Comparison of ENCODE assay signal across 14 mouse cellular contexts in genomic region chr5:30106756-30107155, GRCm38 (mm10). TPM values are rescaled to one million over a fixed set of nuclear protein-coding genes. Genes with fewer than 3 reads are reported as not detected.
DNase-seq lines count a peak whose midpoint lies in the region; ATAC-seq lines count a peak whose summit lies in the region.
"Had no signal": no experiment of that assay in that cellular context is flagged by ENCODE, and none has a peak within 500 bp of the region (broad histone marks: within the 10 kb centered on the region; RNA-seq: fewer than 3 reads in every experiment).

No protein-coding gene starts in this region.

- 0 out of 2 replicates have a peak overlapping the region, but pooled peaks have one; percentile 4 for H3K4me2 ChIP-seq in kidney, embryonic 15.5 days
- H3K4me2 ChIP-seq in hindbrain, embryonic 11.5 days (replicated peaks; ENCODE audit: low read depth, low read length) = peak overlapping the region; percentile 95
- H3K4me2 ChIP-seq in midbrain, embryonic 14.5 days (ENCODE audit: low read length) = peak overlapping the region; percentile 96
- H3K4me2 ChIP-seq: liver, embryonic 15.5 days had no signal

- H3K9ac ChIP-seq in kidney, embryonic 15.5 days = no peak overlapping the region
- peak overlapping the region; percentile 86 for H3K9ac ChIP-seq in hindbrain, embryonic 11.5 days (ENCODE audit: low read depth, low read length)
- H3K9ac ChIP-seq in midbrain, embryonic 14.5 days (replicated peaks; ENCODE audit: low read length) = peak overlapping the region; percentile 78; the same call in 1 of the 2 replicates
- H3K9ac ChIP-seq: liver, embryonic 15.5 days had no signal

- WGBS in kidney, embryonic 15.5 days = 14% methylated on average over 2 of the region's 2 CpGs
- 9% methylated on average over 2 of the region's 2 CpGs for WGBS in embryonic facial prominence, embryonic 10.5 days
- 8% methylated on average over 2 of the region's 2 CpGs for WGBS in hindbrain, embryonic 11.5 days
- WGBS in midbrain, embryonic 14.5 days = 1% methylated on average over 2 of the region's 2 CpGs

- no peak overlapping the region for H3K4me3 ChIP-seq in kidney, embryonic 15.5 days (replicated peaks)
- H3K4me3 ChIP-seq in embryonic facial prominence, embryonic 10.5 days = peak overlapping the region; percentile 67
- peak overlapping the region; percentile 75 for H3K4me3 ChIP-seq in hindbrain, embryonic 11.5 days (ENCODE audit: low read depth, low read length)
- peak overlapping the region; percentile 66 for H3K4me3 ChIP-seq in midbrain, embryonic 14.5 days (replicated peaks; ENCODE audit: low read depth, low read length)
- H3K4me3 ChIP-seq: liver, embryonic 15.5 days had no signal

- no peaks in the 10 kb centered on the region for H3K9me3 ChIP-seq in kidney, embryonic 15.5 days (replicated peaks)
- no peaks in the 10 kb centered on the region for H3K9me3 ChIP-seq in embryonic facial prominence, embryonic 10.5 days
- H3K9me3 ChIP-seq in hindbrain, embryonic 11.5 days (ENCODE audit: control insufficient read depth, low read length) = no peaks in the 10 kb centered on the region
- H3K9me3 ChIP-seq in midbrain, embryonic 14.5 days (ENCODE audit: control insufficient read depth, low read length) = no peaks in the 10 kb centered on the region
- H3K9me3 ChIP-seq: liver, embryonic 15.5 days had no signal

- no peak for ATAC-seq in kidney, embryonic 15.5 days (replicated peaks; ENCODE audit: low FRiP score)
- ATAC-seq in hindbrain, embryonic 11.5 days (ENCODE audit: low FRiP score) = peak; percentile 3
- no peak for ATAC-seq in midbrain, embryonic 14.5 days (ENCODE audit: low FRiP score, low TSS enrichment)
- no peak for ATAC-seq in granulocyte monocyte progenitor cell, adult 5-6 weeks (replicated peaks; ENCODE audit: poor library complexity, severe bottlenecking)

- peaks cover 65% of the 10 kb centered on the region for H3K4me1 ChIP-seq in kidney, embryonic 15.5 days
- peaks cover 62% of the 10 kb centered on the region for H3K4me1 ChIP-seq in embryonic facial prominence, embryonic 10.5 days
- peaks cover 35% of the 10 kb centered on the region for H3K4me1 ChIP-seq in hindbrain, embryonic 11.5 days (replicated peaks; ENCODE audit: control insufficient read depth, insufficient read depth, low read length)
- H3K4me1 ChIP-seq in midbrain, embryonic 14.5 days (ENCODE audit: control insufficient read depth, insufficient read depth, low read length) = peaks cover 46% of the 10 kb centered on the region

- H3K27me3 ChIP-seq in kidney, embryonic 15.5 days = peaks cover 68% of the 10 kb centered on the region
- H3K27me3 ChIP-seq in embryonic facial prominence, embryonic 10.5 days (replicated peaks; ENCODE audit: low read depth, poor library complexity, severe bottlenecking) = peaks cover 93% of the 10 kb centered on the region
- peaks cover 3% of the 10 kb centered on the region; the same call in 1 of the 2 replicates for H3K27me3 ChIP-seq in hindbrain, embryonic 11.5 days (ENCODE audit: control insufficient read depth, insufficient read depth, low read length)
- H3K27me3 ChIP-seq in midbrain, embryonic 14.5 days (ENCODE audit: control insufficient read depth, insufficient read depth, low read length) = no peaks in the 10 kb centered on the region

- H3K27ac ChIP-seq in kidney, embryonic 15.5 days = no peak overlapping the region
- peak overlapping the region; percentile 35; the same call in 1 of the 2 replicates for H3K27ac ChIP-seq in embryonic facial prominence, embryonic 10.5 days (replicated peaks)
- peak overlapping the region; percentile 87 for H3K27ac ChIP-seq in hindbrain, embryonic 11.5 days (ENCODE audit: low read depth, low read length)
- H3K27ac ChIP-seq in midbrain, embryonic 14.5 days (replicated peaks; ENCODE audit: low read depth, low read length) = peak overlapping the region; percentile 83
- H3K27ac ChIP-seq: liver, embryonic 15.5 days; macrophage had no signal

- H3K36me3 ChIP-seq in kidney, embryonic 15.5 days = no peaks in the 10 kb centered on the region
- no peaks in the 10 kb centered on the region for H3K36me3 ChIP-seq in embryonic facial prominence, embryonic 10.5 days (replicated peaks)
- H3K36me3 ChIP-seq in hindbrain, embryonic 11.5 days (ENCODE audit: control insufficient read depth, insufficient read depth, low read length) = no peaks in the 10 kb centered on the region
- H3K36me3 ChIP-seq in midbrain, embryonic 14.5 days (ENCODE audit: control insufficient read depth, insufficient read depth, low read length) = no peaks in the 10 kb centered on the region
- H3K36me3 ChIP-seq: liver, embryonic 15.5 days had no signal

- DNase-seq in kidney, postnatal 14 days = no peak
- no peak for DNase-seq in embryonic facial prominence, embryonic 10.5 days (ENCODE audit: low spot score)
- DNase-seq in hindbrain, embryonic 11.5 days (ENCODE audit: low spot score) = peak; percentile 50
- DNase-seq in midbrain, embryonic 14.5 days = no peak
- DNase-seq in cerebellum, adult 9-11 months = no peak
- no peak for DNase-seq in thymus, postnatal 10 days (ENCODE audit: low spot score in 2 of 2)
- DNase-seq: cerebellum, adult 9-10 months; kidney, postnatal 4 days had no signal

RNA-seq across cellular contexts. Expression of gene 3110082J24Rik, which starts 0.9 kb away (rescaled TPM):
- polyA plus RNA-seq in kidney, embryonic 15.5 days (2015; fragmentation: Nextera tagmentation; extraction: Ambion mirVana) = not detected in 2 replicates
- 0.54 and 0.65 TPM in 2 replicates for polyA plus RNA-seq in embryonic facial prominence, embryonic 10.5 days (2016; fragmentation: Nextera tagmentation; extraction: Ambion mirVana)
- polyA plus RNA-seq in hindbrain, embryonic 11.5 days (2014; fragmentation: Nextera tagmentation; extraction: Ambion mirVana) = 6.3 and 6.5 TPM in 2 replicates
- 6.0 and 6.5 TPM in 2 replicates for polyA plus RNA-seq in midbrain, embryonic 14.5 days (2014; fragmentation: Nextera tagmentation; extraction: Ambion mirVana)
- not detected in 2 replicates for total RNA-seq in granulocyte monocyte progenitor cell, adult 5-6 weeks (2014; fragmentation: Nextera tagmentation)
- total RNA-seq in granulocyte monocyte progenitor cell, adult 5-6 weeks (2017) = not detected in 2 replicates
- total RNA-seq: ES-E14; heart, adult 8-10 months had no signal
- polyA plus RNA-seq: liver, embryonic 15.5 days; macrophage had no signal

RNA-seq across cellular contexts. Expression of gene Garem2, which starts 1.8 kb away (rescaled TPM):
- 0.55 and 0.62 TPM in 2 replicates for polyA plus RNA-seq in kidney, embryonic 15.5 days (2015; fragmentation: Nextera tagmentation; extraction: Ambion mirVana)
- 1.7 and 2.1 TPM in 2 replicates for polyA plus RNA-seq in embryonic facial prominence, embryonic 10.5 days (2016; fragmentation: Nextera tagmentation; extraction: Ambion mirVana)
- polyA plus RNA-seq in hindbrain, embryonic 11.5 days (2014; fragmentation: Nextera tagmentation; extraction: Ambion mirVana) = 18.2 and 20.3 TPM in 2 replicates
- 14.3 and 17.2 TPM in 2 replicates for polyA plus RNA-seq in midbrain, embryonic 14.5 days (2014; fragmentation: Nextera tagmentation; extraction: Ambion mirVana)
- total RNA-seq in granulocyte monocyte progenitor cell, adult 5-6 weeks (2014; fragmentation: Nextera tagmentation) = not detected in 2 replicates
- total RNA-seq in granulocyte monocyte progenitor cell, adult 5-6 weeks (2017) = not detected in 2 replicates
- polyA plus RNA-seq: macrophage had no signal

RNA-seq across cellular contexts. Expression of gene Tyms, which starts 33.3 kb away (rescaled TPM):
- 305 and 313 TPM in 2 replicates for polyA plus RNA-seq in kidney, embryonic 15.5 days (2015; fragmentation: Nextera tagmentation; extraction: Ambion mirVana)
- 379 and 382 TPM in 2 replicates for polyA plus RNA-seq in embryonic facial prominence, embryonic 10.5 days (2016; fragmentation: Nextera tagmentation; extraction: Ambion mirVana)
- 229 and 235 TPM in 2 replicates for polyA plus RNA-seq in hindbrain, embryonic 11.5 days (2014; fragmentation: Nextera tagmentation; extraction: Ambion mirVana)
- polyA plus RNA-seq in midbrain, embryonic 14.5 days (2014; fragmentation: Nextera tagmentation; extraction: Ambion mirVana) = 45.2 and 63.6 TPM in 2 replicates
- total RNA-seq in granulocyte monocyte progenitor cell, adult 5-6 weeks (2014; fragmentation: Nextera tagmentation) = 86.1 and 102 TPM in 2 replicates
- total RNA-seq in granulocyte monocyte progenitor cell, adult 5-6 weeks (2017) = 228 and 229 TPM in 2 replicates

RNA-seq across cellular contexts. Expression of gene Hadha, which starts 48.2 kb away (rescaled TPM):
- polyA plus RNA-seq in kidney, embryonic 15.5 days (2015; fragmentation: Nextera tagmentation; extraction: Ambion mirVana) = 149 and 156 TPM in 2 replicates
- 102 and 114 TPM in 2 replicates for polyA plus RNA-seq in embryonic facial prominence, embryonic 10.5 days (2016; fragmentation: Nextera tagmentation; extraction: Ambion mirVana)
- polyA plus RNA-seq in hindbrain, embryonic 11.5 days (2014; fragmentation: Nextera tagmentation; extraction: Ambion mirVana) = 59.4 and 81.2 TPM in 2 replicates
- 50.4 and 61.7 TPM in 2 replicates for polyA plus RNA-seq in midbrain, embryonic 14.5 days (2014; fragmentation: Nextera tagmentation; extraction: Ambion mirVana)
- 91.8 and 97.8 TPM in 2 replicates for total RNA-seq in granulocyte monocyte progenitor cell, adult 5-6 weeks (2014; fragmentation: Nextera tagmentation)
- total RNA-seq in granulocyte monocyte progenitor cell, adult 5-6 weeks (2017) = 128 and 147 TPM in 2 replicates

RNA-seq across cellular contexts. Expression of gene Hadhb, which starts 48.3 kb away (rescaled TPM):
- 157 TPM in 2 replicates for polyA plus RNA-seq in kidney, embryonic 15.5 days (2015; fragmentation: Nextera tagmentation; extraction: Ambion mirVana)
- polyA plus RNA-seq in embryonic facial prominence, embryonic 10.5 days (2016; fragmentation: Nextera tagmentation; extraction: Ambion mirVana) = 107 and 109 TPM in 2 replicates
- 99.9 and 106 TPM in 2 replicates for polyA plus RNA-seq in hindbrain, embryonic 11.5 days (2014; fragmentation: Nextera tagmentation; extraction: Ambion mirVana)
- polyA plus RNA-seq in midbrain, embryonic 14.5 days (2014; fragmentation: Nextera tagmentation; extraction: Ambion mirVana) = 46.2 and 57.0 TPM in 2 replicates
- 108 and 135 TPM in 2 replicates for total RNA-seq in granulocyte monocyte progenitor cell, adult 5-6 weeks (2014; fragmentation: Nextera tagmentation)
- 79.1 and 83.8 TPM in 2 replicates for total RNA-seq in granulocyte monocyte progenitor cell, adult 5-6 weeks (2017)

Comparison
In these comparisons a context has a peak if more than half of its experiments do, and no peak if none do; other contexts are left out.
1. H3K4me2 ChIP-seq: peak in every context shown above with its lines; median percentile 96 in midbrain, embryonic 14.5 days; 95 in hindbrain, embryonic 11.5 days; 4 in kidney, embryonic 15.5 days.